In the genomic region with DNA sequence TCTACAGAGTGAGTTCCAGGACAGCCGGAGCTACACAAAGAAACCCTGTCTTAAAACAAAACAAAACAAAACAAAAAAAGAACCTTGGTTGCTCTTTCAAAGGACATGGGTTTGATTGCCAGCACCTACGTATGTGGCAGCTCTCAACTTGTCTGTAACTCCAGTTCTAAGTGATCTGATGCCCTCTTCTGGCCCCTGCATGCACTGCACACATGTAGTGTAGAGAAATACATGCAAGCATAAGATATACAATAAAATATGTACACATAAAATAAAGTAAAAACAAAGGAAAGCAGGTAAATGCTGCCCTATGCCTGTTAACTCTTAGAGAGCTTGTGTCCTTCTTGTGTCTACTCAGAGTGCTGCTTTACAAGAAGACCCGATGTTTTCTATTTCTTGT, we compare ENCODE assay signal across 12 mouse cellular contexts. TPM values are rescaled to one million over a fixed set of nuclear protein-coding genes. Genes with fewer than 3 reads are reported as not detected.
A peak's percentile ranks its signal among the peaks of the same experiment; 100 is the strongest.
DNase-seq lines count a peak whose midpoint lies in the region; ATAC-seq and TF ChIP-seq lines count a peak whose summit lies in the region.
"Had no signal": no experiment of that assay in that cellular context is flagged by ENCODE, and none has a peak within 500 bp of the region (broad histone marks: within the 10 kb centered on the region; RNA-seq: fewer than 3 reads in every experiment).

No protein-coding gene starts in this region.

- no peak overlapping the region for H3K4me3 ChIP-seq in kidney, adult 2 months (ENCODE audit: insufficient read depth, low read depth, low read length)
- H3K4me3 ChIP-seq: lung, embryonic 15.5 days; myocyte had no signal

- 0 out of 2 replicates have a peak, but pooled peaks have one; percentile 28 for TF ChIP-seq CTCF in kidney, adult 2 months (conservative IDR thresholded peaks at IDR 0.05; ENCODE audit: insufficient read depth, insufficient read length, low read depth, low read length)
- TF ChIP-seq CTCF in Patski (IDR thresholded peaks at IDR 0.05) = peak; percentile 62

- WGBS in kidney, adult 2 months = 86% methylated on average over 3 of the region's 3 CpGs

- no peaks in the 10 kb centered on the region for H3K27me3 ChIP-seq in kidney, adult 2 months (replicated peaks; ENCODE audit: control insufficient read depth, insufficient read depth, low read length)
- H3K27me3 ChIP-seq in Patski = no peaks in the 10 kb centered on the region
- H3K27me3 ChIP-seq: lung, embryonic 15.5 days had no signal

- peak; percentile 37 for DNase-seq in kidney, adult 2 months
- no peak for DNase-seq in kidney, postnatal 14 days
- DNase-seq in right cerebral cortex, postnatal 4 days = peak; percentile 44
- DNase-seq in right cerebral cortex, postnatal 25 days = no peak
- DNase-seq in Patski (ENCODE audit: low read depth, low spot score) = no peak
- DNase-seq in embryo, embryonic 10.5 days (ENCODE audit: low spot score) = no peak
- DNase-seq: cerebellum, adult 11-12 months; gastrocnemius, postnatal 25 days; right cerebral cortex, adult 18-20 months had no signal

- no peaks in the 10 kb centered on the region for H3K36me3 ChIP-seq in kidney, adult 2 months (ENCODE audit: control insufficient read depth, insufficient read depth, low read length)
- H3K36me3 ChIP-seq: lung, embryonic 15.5 days had no signal

- CTCF ChIA-PET in Patski (lab: Charles Lee) = interaction anchor here (1.4 kb wide), 1 partner anchor 296 kb away, joined by 6 read pairs; no protein-coding TSS in a partner anchor

- H3K27ac ChIP-seq in kidney, adult 2 months (ENCODE audit: insufficient read depth, low read depth, low read length) = peak overlapping the region; percentile 32; the same call in 1 of the 2 replicates
- H3K27ac ChIP-seq: lung, embryonic 15.5 days had no signal

- in situ Hi-C loops in Patski (cut with MboI; ENCODE audit: low pct_unique_long_range_greater_than_20kb) = loop anchor here (5.0 kb wide), 1 partner anchor 297 kb away; no protein-coding TSS in a partner anchor

- H3K4me1 ChIP-seq in kidney, adult 2 months (ENCODE audit: control insufficient read depth, insufficient read depth, low read length) = peaks cover 11% of the 10 kb centered on the region

- POLR2A ChIA-PET in Patski (lab: Charles Lee) = no interaction called here

- no peak for TF ChIP-seq POLR2A in kidney, adult 2 months (IDR thresholded peaks at IDR 0.05; ENCODE audit: low read depth, low read length)

- ATAC-seq in Patski = no peak
- peak; percentile 64 for ATAC-seq in megakaryocyte progenitor cell, adult 5-6 weeks (replicated peaks; ENCODE audit: poor library complexity)

RNA-seq across cellular contexts. Expression of gene Tcte2, which starts 7.6 kb away (rescaled TPM):
- polyA plus RNA-seq in kidney, adult 2 months (2012; rRNA removed) = 4.3 and 5.1 TPM in 2 replicates
- polyA plus RNA-seq in Patski (2021) = 4.1 TPM
- 1.0 TPM in 1 of 2 replicates, not detected in the other for total RNA-seq in megakaryocyte progenitor cell, adult 5-6 weeks (2015)
- not detected in 2 replicates for total RNA-seq in megakaryocyte progenitor cell, adult 5-6 weeks (2017)

RNA-seq across cellular contexts. Expression of gene Afdn, which starts 8.9 kb away (rescaled TPM):
- 35.1 and 42.3 TPM in 2 replicates for polyA plus RNA-seq in kidney, adult 2 months (2012; rRNA removed)
- 167 TPM for polyA plus RNA-seq in Patski (2021)
- total RNA-seq in megakaryocyte progenitor cell, adult 5-6 weeks (2015) = 2.5 and 3.7 TPM in 2 replicates
- total RNA-seq in megakaryocyte progenitor cell, adult 5-6 weeks (2017) = 2.6 and 5.6 TPM in 2 replicates

Comparison
In these comparisons a context has a peak if more than half of its experiments do, and no peak if none do; other contexts are left out.
1. DNase-seq: peak in kidney, adult 2 months (single experiment) and right cerebral cortex, postnatal 4 days (single experiment); none in kidney, postnatal 14 days (single experiment), right cerebral cortex, postnatal 25 days (single experiment), Patski (single experiment) and embryo, embryonic 10.5 days (single experiment).